Mouse (Mus musculus): ENCODE results near the gene Srxn1. TPM values are rescaled to one million over a fixed set of nuclear protein-coding genes. Genes with fewer than 3 reads are reported as not detected.

Srxn1 gene
- polyA plus RNA-seq, 1 experiment from 2014 or later: 8.8 TPM

GRCm38 (mm10) chr2:152075294-152075889, 29.9 kb upstream of the Srxn1 start:
- Histone ChIP-seq H3K27me3 (ENCODE audit: control insufficient read depth, insufficient read depth, low read depth, low read length) (peaks cover 21% of the 10 kb centered on the region), H3K36me3 (ENCODE audit: control insufficient read depth, insufficient read depth) (no peaks in the 10 kb centered on the region)

GRCm38 (mm10) chr2:152077337-152077736, 28.0 kb upstream of the Srxn1 start:
- Histone ChIP-seq H3K27ac (ENCODE audit: low read length) (no peak overlapping the region), H3K4me1 (ENCODE audit: control insufficient read depth, low read depth, low read length) (peaks cover 3% of the 10 kb centered on the region)
- ATAC-seq (ENCODE audit: low read depth): no peak

More at GRCm38 (mm10) chr2:152075294-152075889, 29.9 kb upstream of the Srxn1 start:
- H3K4me3 ChIP-seq (ENCODE audit: low read depth, low read length): no peak overlapping the region
- H3K9ac ChIP-seq (ENCODE audit: low read depth, low read length): no peak overlapping the region
- no peak overlapping the region for H3K4me2 ChIP-seq (ENCODE audit: low read depth, low read length)
- no peak for ATAC-seq (ENCODE audit: low read depth)
- H3K4me1 ChIP-seq (ENCODE audit: control insufficient read depth, low read depth, low read length): no peaks in the 10 kb centered on the region
- no peak overlapping the region for H3K27ac ChIP-seq (ENCODE audit: low read length)
- WGBS (ENCODE audit: insufficient replicate concordance): 37% methylated on average over 9 of the region's 9 CpGs
- no peaks in the 10 kb centered on the region for H3K9me3 ChIP-seq (replicated peaks; ENCODE audit: control insufficient read depth, low read length)

GRCm38 (mm10) chr2:152080685-152081541, 24.4 kb upstream of the Srxn1 start, which contains the start of gene Scrt2:
Gene Scrt2, plus strand, starts transcription at chr2:152081529.
- 4% methylated on average over 23 of the region's 24 CpGs for WGBS (ENCODE audit: insufficient replicate concordance)
- H3K27ac ChIP-seq (ENCODE audit: low read length): no peak within 1 kb of the TSS
- ATAC-seq (ENCODE audit: low read depth): no peak
- peaks cover 59% of the 10 kb centered on the region for H3K27me3 ChIP-seq (ENCODE audit: control insufficient read depth, insufficient read depth, low read depth, low read length)
- H3K4me2 ChIP-seq (ENCODE audit: low read depth, low read length): peak within 1 kb of the TSS; percentile 26; the same call in 1 of the 2 replicates
- no peaks in the 10 kb centered on the region for H3K9me3 ChIP-seq (replicated peaks; ENCODE audit: control insufficient read depth, low read length)
- H3K9ac ChIP-seq (ENCODE audit: low read depth, low read length): no peak within 1 kb of the TSS
- peak within 1 kb of the TSS; percentile 31 for H3K4me3 ChIP-seq (ENCODE audit: low read depth, low read length)
- H3K4me1 ChIP-seq (ENCODE audit: control insufficient read depth, low read depth, low read length): peaks cover 3% of the 10 kb centered on the region
- H3K36me3 ChIP-seq (ENCODE audit: control insufficient read depth, insufficient read depth): no peaks in the 10 kb centered on the region

More at GRCm38 (mm10) chr2:152077337-152077736, 28.0 kb upstream of the Srxn1 start:
- H3K27me3 ChIP-seq (ENCODE audit: control insufficient read depth, insufficient read depth, low read depth, low read length): peaks cover 40% of the 10 kb centered on the region
- no peak overlapping the region for H3K4me2 ChIP-seq (ENCODE audit: low read depth, low read length)
- no peak overlapping the region for H3K4me3 ChIP-seq (ENCODE audit: low read depth, low read length)
- no peaks in the 10 kb centered on the region for H3K9me3 ChIP-seq (replicated peaks; ENCODE audit: control insufficient read depth, low read length)
- WGBS (ENCODE audit: insufficient replicate concordance): 43% methylated on average over 3 of the region's 3 CpGs
- H3K36me3 ChIP-seq (ENCODE audit: control insufficient read depth, insufficient read depth): no peaks in the 10 kb centered on the region
- no peak overlapping the region for H3K9ac ChIP-seq (ENCODE audit: low read depth, low read length)

GRCm38 (mm10) chr2:152081641-152082448, 23.5 kb upstream of the Srxn1 start:
- no peak overlapping the region for H3K27ac ChIP-seq (ENCODE audit: low read length)
- no peaks in the 10 kb centered on the region for H3K9me3 ChIP-seq (replicated peaks; ENCODE audit: control insufficient read depth, low read length)
- peaks cover 3% of the 10 kb centered on the region for H3K4me1 ChIP-seq (ENCODE audit: control insufficient read depth, low read depth, low read length)
- H3K4me3 ChIP-seq (ENCODE audit: low read depth, low read length): peak overlapping the region; percentile 31
- peak overlapping the region; percentile 26; the same call in 1 of the 2 replicates for H3K4me2 ChIP-seq (ENCODE audit: low read depth, low read length)
- under 1% methylated on average over 70 of the region's 81 CpGs for WGBS (ENCODE audit: insufficient replicate concordance)
- H3K36me3 ChIP-seq (ENCODE audit: control insufficient read depth, insufficient read depth): no peaks in the 10 kb centered on the region
- ATAC-seq (ENCODE audit: low read depth): peak; percentile 73
- H3K9ac ChIP-seq (ENCODE audit: low read depth, low read length): no peak overlapping the region
- peaks cover 57% of the 10 kb centered on the region for H3K27me3 ChIP-seq (ENCODE audit: control insufficient read depth, insufficient read depth, low read depth, low read length)

- Histone ChIP-seq H3K4me2 (ENCODE audit: low read depth, low read length) (no peak overlapping the region), H3K9ac (ENCODE audit: low read depth, low read length) (no peak overlapping the region), H3K27ac (ENCODE audit: low read length) (no peak overlapping the region), H3K9me3 (replicated peaks; ENCODE audit: control insufficient read depth, low read length) (no peaks in the 10 kb centered on the region), H3K27me3 (ENCODE audit: control insufficient read depth, insufficient read depth, low read depth, low read length) (peaks cover 57% of the 10 kb centered on the region), H3K4me1 (ENCODE audit: control insufficient read depth, low read depth, low read length) (peaks cover 3% of the 10 kb centered on the region), H3K4me3 (ENCODE audit: low read depth, low read length) (no peak overlapping the region), H3K36me3 (ENCODE audit: control insufficient read depth, insufficient read depth) (no peaks in the 10 kb centered on the region)
- WGBS (ENCODE audit: insufficient replicate concordance): 18% methylated on average over 7 of the region's 7 CpGs
- ATAC-seq (ENCODE audit: low read depth): no peak
These were observed 22.6 kb upstream of the Srxn1 start for GRCm38 (mm10) chr2:152082456-152083285.

- H3K36me3 ChIP-seq (ENCODE audit: control insufficient read depth, insufficient read depth): no peaks in the 10 kb centered on the region
- H3K27ac ChIP-seq (ENCODE audit: low read length): no peak overlapping the region
- H3K4me3 ChIP-seq (ENCODE audit: low read depth, low read length): no peak overlapping the region
- peaks cover 55% of the 10 kb centered on the region for H3K27me3 ChIP-seq (ENCODE audit: control insufficient read depth, insufficient read depth, low read depth, low read length)
- H3K9me3 ChIP-seq (replicated peaks; ENCODE audit: control insufficient read depth, low read length): no peaks in the 10 kb centered on the region
- ATAC-seq (ENCODE audit: low read depth): no peak
- WGBS (ENCODE audit: insufficient replicate concordance): 45% methylated on average over 4 of the region's 4 CpGs
- no peak overlapping the region for H3K4me2 ChIP-seq (ENCODE audit: low read depth, low read length)
- H3K9ac ChIP-seq (ENCODE audit: low read depth, low read length): no peak overlapping the region
- peaks cover 3% of the 10 kb centered on the region for H3K4me1 ChIP-seq (ENCODE audit: control insufficient read depth, low read depth, low read length)
These were observed 21.9 kb upstream of the Srxn1 start for GRCm38 (mm10) chr2:152083411-152083810.

- Histone ChIP-seq H3K4me3 (ENCODE audit: low read depth, low read length) (no peak overlapping the region), H3K4me2 (ENCODE audit: low read depth, low read length) (no peak overlapping the region), H3K9ac (ENCODE audit: low read depth, low read length) (no peak overlapping the region), H3K9me3 (replicated peaks; ENCODE audit: control insufficient read depth, low read length) (no peaks in the 10 kb centered on the region), H3K36me3 (ENCODE audit: control insufficient read depth, insufficient read depth) (no peaks in the 10 kb centered on the region), H3K27ac (ENCODE audit: low read length) (no peak overlapping the region), H3K4me1 (ENCODE audit: control insufficient read depth, low read depth, low read length) (peaks cover 3% of the 10 kb centered on the region), H3K27me3 (ENCODE audit: control insufficient read depth, insufficient read depth, low read depth, low read length) (peaks cover 51% of the 10 kb centered on the region)
- ATAC-seq (ENCODE audit: low read depth): no peak
- WGBS (ENCODE audit: insufficient replicate concordance): 46% methylated on average over 6 of the region's 6 CpGs
These were observed 21.0 kb upstream of the Srxn1 start for GRCm38 (mm10) chr2:152084298-152084697.

GRCm38 (mm10) chr2:152085414-152085813, 19.9 kb upstream of the Srxn1 start:
- Histone ChIP-seq H3K4me3 (ENCODE audit: low read depth, low read length) (no peak overlapping the region), H3K27me3 (ENCODE audit: control insufficient read depth, insufficient read depth, low read depth, low read length) (peaks cover 44% of the 10 kb centered on the region), H3K27ac (ENCODE audit: low read length) (no peak overlapping the region), H3K9me3 (replicated peaks; ENCODE audit: control insufficient read depth, low read length) (no peaks in the 10 kb centered on the region), H3K4me1 (ENCODE audit: control insufficient read depth, low read depth, low read length) (peaks cover 3% of the 10 kb centered on the region), H3K36me3 (ENCODE audit: control insufficient read depth, insufficient read depth) (no peaks in the 10 kb centered on the region), H3K4me2 (ENCODE audit: low read depth, low read length) (no peak overlapping the region), H3K9ac (ENCODE audit: low read depth, low read length) (no peak overlapping the region)
- 24% methylated on average over 6 of the region's 6 CpGs for WGBS (ENCODE audit: insufficient replicate concordance)
- ATAC-seq (ENCODE audit: low read depth): no peak
